Mouse (Mus musculus): ENCODE measurements around the gene Olfr56. TPM values are rescaled to one million over a fixed set of nuclear protein-coding genes. Genes with fewer than 3 reads are reported as not detected.
"Not testable (repeated sequence)": the region's sequence is repeated elsewhere in the genome, so short reads cannot be mapped to it uniquely, and the experiment has no call there.

The Olfr56 gene
- polyA plus RNA-seq, 1 experiment: 0.05 TPM

DNA sequence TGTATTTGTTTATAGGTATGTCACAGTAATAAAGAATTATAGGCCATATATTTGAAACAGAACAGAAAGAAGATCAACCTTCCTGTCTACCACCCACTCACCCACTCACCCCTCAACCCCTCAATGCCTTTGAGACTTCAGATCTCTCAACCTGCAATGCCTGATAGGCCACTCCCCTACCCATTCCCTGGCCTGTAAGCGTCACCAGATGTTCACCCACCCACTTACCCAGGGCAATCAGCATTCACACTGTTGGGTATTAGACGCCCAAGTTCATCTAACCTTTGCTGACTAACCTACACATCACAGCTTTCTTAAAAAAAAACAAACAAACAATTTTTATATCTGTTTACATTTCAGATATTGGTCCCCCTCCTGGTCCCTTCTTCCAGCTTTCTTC is 83.2 kb downstream of the Olfr56 start:
- not testable (repeated sequence) for H3K36me3 ChIP-seq (ENCODE audit: control insufficient read depth, insufficient read depth)

DNA sequence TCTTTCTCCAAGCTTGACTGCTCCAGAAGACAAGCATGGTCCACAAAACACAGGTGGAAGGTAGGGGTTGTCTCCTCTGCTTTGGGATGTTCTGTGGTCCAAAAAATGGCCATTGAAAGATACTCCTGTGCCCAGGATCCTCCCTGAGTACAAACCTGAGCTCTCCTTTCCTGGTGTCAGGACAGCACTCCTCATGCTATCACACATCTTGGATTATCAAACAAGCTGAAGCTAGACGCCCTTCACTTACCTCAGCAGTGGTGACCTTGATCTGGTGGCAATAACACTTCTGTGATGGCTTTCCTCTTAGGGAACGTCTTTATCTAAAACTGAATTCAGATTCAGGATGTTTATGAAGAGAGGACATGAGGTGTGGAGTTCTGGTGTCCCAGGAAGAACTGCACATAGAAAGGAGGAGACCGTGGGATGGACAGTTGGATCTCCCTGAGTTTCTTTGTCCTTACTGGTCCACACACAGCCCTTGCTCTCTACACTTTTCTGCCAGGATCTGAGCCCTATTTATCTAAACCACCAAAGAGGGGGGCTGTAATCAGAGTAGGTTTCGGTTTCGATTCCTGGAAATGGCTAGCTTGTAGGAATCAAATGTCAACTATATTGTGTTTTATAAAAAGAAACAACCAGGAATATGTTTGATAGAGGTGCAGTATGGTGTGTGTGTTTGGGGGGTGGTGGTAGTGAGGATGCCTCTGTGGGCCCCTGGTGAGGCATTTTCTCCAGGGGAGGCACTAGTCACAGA is 85.2 kb downstream of the Olfr56 start, which contains the start of gene Tgtp2:
Tgtp2 (minus strand) TSS at position 494 of the 757 bp plus-strand sequence.
- H3K79me2 ChIP-seq (ENCODE audit: control insufficient read depth, insufficient read depth); H3K27me3 ChIP-seq (ENCODE audit: control insufficient read depth, insufficient read depth, insufficient read length); H3ac ChIP-seq (ENCODE audit: control insufficient read depth, insufficient read length, low read depth); H3K79me3 ChIP-seq (ENCODE audit: low read depth); H3K4me3 ChIP-seq (ENCODE audit: insufficient read depth, poor library complexity, severe bottlenecking); H3K36me3 ChIP-seq (ENCODE audit: control insufficient read depth, insufficient read depth): not testable (repeated sequence)

More for the DNA sequence above, 83.2 kb downstream of the Olfr56 start:
- H3ac ChIP-seq (ENCODE audit: control insufficient read depth, insufficient read length, low read depth); H3K79me2 ChIP-seq (ENCODE audit: control insufficient read depth, insufficient read depth); H3K79me3 ChIP-seq (ENCODE audit: low read depth); H3K27me3 ChIP-seq (ENCODE audit: control insufficient read depth, insufficient read depth, insufficient read length); H3K4me3 ChIP-seq (ENCODE audit: insufficient read depth, poor library complexity, severe bottlenecking): not testable (repeated sequence)

DNA sequence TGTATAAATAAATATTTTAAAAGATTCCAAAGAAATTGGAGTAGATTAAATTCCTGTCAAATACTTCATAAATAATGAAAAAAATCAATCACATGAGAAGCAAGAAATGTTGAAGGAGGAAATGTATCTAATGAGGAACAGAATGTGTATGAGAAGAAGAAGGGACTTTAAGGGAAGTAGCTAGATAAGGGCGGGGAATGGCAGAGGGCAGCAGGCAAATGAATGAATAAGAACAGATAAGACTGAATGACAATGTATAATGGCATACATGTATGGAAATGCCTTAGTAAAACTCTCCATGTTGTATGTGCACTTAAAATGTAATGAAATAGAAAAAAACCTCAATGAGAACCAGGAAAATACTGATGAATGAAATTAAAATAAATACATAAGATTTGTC is 89.7 kb downstream of the Olfr56 start:
- no peak for TF ChIP-seq MYOD1 (IDR thresholded peaks at IDR 0.05; ENCODE audit: control insufficient read depth, insufficient read length, low read depth)
- no peaks in the 10 kb centered on the region for H3K79me2 ChIP-seq (ENCODE audit: control insufficient read depth, insufficient read depth)
- no peak overlapping the region for H3ac ChIP-seq (ENCODE audit: control insufficient read depth, insufficient read length, low read depth)
- H3K36me3 ChIP-seq (ENCODE audit: control insufficient read depth, insufficient read depth): no peaks in the 10 kb centered on the region
- no peaks in the 10 kb centered on the region for H3K27me3 ChIP-seq (ENCODE audit: control insufficient read depth, insufficient read depth, insufficient read length)
- no peaks in the 10 kb centered on the region for H3K79me3 ChIP-seq (ENCODE audit: low read depth)
- no peak overlapping the region for H3K4me3 ChIP-seq (ENCODE audit: insufficient read depth, poor library complexity, severe bottlenecking)

DNA sequence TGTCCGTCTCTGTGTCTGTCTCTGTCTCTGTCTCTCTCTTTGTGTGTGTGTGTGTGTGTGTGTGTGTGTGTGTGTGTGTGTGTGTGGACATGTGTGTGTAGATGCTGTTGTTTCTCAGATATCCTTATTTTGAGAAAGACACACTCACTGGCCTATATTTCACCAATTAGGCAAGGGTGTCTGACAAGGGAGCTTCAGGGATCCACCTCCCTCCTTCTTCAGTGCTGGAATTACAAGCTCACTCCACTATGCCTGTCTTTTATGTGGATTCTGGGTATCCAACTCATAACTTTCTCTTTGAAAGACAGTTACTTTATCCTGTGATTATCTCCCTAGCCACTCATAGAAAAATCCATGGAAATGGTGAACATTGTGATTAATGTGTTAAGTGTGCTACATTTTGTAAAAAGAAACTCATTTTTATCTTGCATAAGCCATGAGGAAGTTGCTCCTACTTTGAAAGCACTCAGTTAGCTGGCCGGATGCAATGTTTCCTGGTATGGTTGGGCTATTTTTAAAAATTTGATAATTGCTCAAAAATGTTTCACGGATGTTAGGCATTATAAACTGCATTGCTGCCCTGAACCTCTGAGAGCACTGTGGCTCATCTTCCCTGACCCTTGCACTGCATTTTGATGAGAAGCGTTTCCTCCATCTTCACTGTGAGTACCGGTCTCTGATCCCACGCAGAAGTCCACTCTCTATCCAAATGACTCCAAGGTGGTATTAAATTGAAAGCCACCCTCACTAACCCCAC is 97.5 kb downstream of the Olfr56 start, which contains the start of gene Ifi47:
Ifi47 (plus strand) TSS at position 587 of the 757 bp plus-strand sequence.
- H3ac ChIP-seq (ENCODE audit: control insufficient read depth, insufficient read length, low read depth); H3K27me3 ChIP-seq (ENCODE audit: control insufficient read depth, insufficient read depth, insufficient read length); H3K79me2 ChIP-seq (ENCODE audit: control insufficient read depth, insufficient read depth); H3K36me3 ChIP-seq (ENCODE audit: control insufficient read depth, insufficient read depth); H3K4me3 ChIP-seq (ENCODE audit: insufficient read depth, poor library complexity, severe bottlenecking); H3K79me3 ChIP-seq (ENCODE audit: low read depth): not testable (repeated sequence)

DNA sequence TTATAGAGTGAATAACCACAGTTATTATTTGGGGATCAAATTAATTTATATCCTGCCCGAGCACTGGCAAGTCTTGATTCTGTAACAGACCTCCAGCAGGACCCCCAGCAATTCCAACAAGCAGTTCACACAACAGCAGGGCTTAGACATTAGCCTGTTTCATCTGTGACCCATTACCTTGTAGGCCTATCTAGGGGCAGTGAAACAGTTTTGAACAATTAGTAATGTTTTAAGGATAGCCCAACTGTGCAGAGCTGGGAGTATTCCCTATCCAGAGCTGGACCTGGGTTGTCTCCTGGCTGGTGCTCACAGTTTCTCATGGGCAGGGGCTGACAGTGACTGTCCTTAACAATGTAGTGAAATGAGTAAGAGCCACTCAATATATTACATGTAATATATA is 98.3 kb downstream of the Olfr56 start:
- Histone ChIP-seq H3K79me2 (ENCODE audit: control insufficient read depth, insufficient read depth) (no peaks in the 10 kb centered on the region), H3ac (ENCODE audit: control insufficient read depth, insufficient read length, low read depth) (no peak overlapping the region), H3K36me3 (ENCODE audit: control insufficient read depth, insufficient read depth) (no peaks in the 10 kb centered on the region), H3K79me3 (ENCODE audit: low read depth) (no peaks in the 10 kb centered on the region), H3K27me3 (ENCODE audit: control insufficient read depth, insufficient read depth, insufficient read length) (no peaks in the 10 kb centered on the region), H3K4me3 (ENCODE audit: insufficient read depth, poor library complexity, severe bottlenecking) (no peak overlapping the region)
- TF ChIP-seq USF1 (IDR thresholded peaks at IDR 0.05; ENCODE audit: low read depth) (no peak), CEBPB (IDR thresholded peaks at IDR 0.05; ENCODE audit: low read depth) (no peak)

DNA sequence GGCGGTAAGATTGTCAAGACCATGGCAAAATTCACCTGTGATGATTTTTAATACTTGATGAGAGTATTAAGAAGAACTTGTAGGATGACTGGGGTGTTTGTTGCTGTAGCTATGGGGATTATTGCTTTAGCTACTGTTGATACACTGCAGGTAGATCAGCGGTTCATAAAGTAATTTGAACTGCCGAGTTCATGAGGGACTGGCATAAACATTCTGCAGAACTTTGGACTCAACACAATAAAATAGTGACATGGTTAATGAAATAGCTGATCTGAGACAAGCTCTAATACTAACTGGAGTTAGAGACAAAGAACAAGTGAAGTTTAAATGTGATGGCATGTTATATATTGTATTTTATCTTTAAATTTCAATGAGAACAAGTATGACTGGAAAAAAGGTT is 100.0 kb downstream of the Olfr56 start:
- TF ChIP-seq USF1 (IDR thresholded peaks at IDR 0.05; ENCODE audit: low read depth) (no peak), MYOG (IDR thresholded peaks at IDR 0.05; ENCODE audit: control insufficient read depth, extremely low read depth, insufficient read length) (no peak), CEBPB (IDR thresholded peaks at IDR 0.05; ENCODE audit: low read depth) (no peak), FOSL1 (IDR thresholded peaks at IDR 0.05; ENCODE audit: insufficient read depth, low read length, poor library complexity, severe bottlenecking) (no peak), CTCF (IDR thresholded peaks at IDR 0.05; ENCODE audit: control insufficient read depth, insufficient read depth, insufficient read length) (no peak), MYOD1 (IDR thresholded peaks at IDR 0.05; ENCODE audit: control insufficient read depth, insufficient read length, low read depth) (no peak), MAX (IDR thresholded peaks at IDR 0.05) (no peak)
- no peaks in the 10 kb centered on the region for H3K79me3 ChIP-seq (ENCODE audit: low read depth)

DNA sequence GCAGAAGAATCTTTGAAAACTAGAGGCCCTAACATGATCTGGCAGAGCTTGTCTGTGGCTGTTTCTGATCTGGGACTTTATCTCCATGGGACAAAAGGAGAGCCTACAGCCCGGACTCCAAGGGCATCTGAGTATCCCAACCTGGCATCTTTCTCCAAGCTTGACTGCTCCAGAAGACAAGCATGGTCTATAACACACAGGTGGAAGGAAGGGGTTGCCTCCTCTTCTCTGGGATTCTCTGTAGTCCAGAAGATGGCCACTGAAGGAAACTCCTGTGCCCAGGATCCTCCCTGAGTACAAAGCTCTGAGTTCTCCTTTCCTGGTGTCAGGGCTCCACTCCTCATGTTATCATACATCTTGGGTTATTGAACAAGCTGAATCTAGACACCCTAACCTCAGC is 101.9 kb downstream of the Olfr56 start:
- H3K27me3 ChIP-seq (ENCODE audit: control insufficient read depth, insufficient read depth, insufficient read length): no peaks in the 10 kb centered on the region
- no peak overlapping the region for H3ac ChIP-seq (ENCODE audit: control insufficient read depth, insufficient read length, low read depth)
- no peaks in the 10 kb centered on the region for H3K79me3 ChIP-seq (ENCODE audit: low read depth)
- no peaks in the 10 kb centered on the region for H3K79me2 ChIP-seq (ENCODE audit: control insufficient read depth, insufficient read depth)
- H3K4me3 ChIP-seq (ENCODE audit: insufficient read depth, poor library complexity, severe bottlenecking): no peak overlapping the region
- H3K36me3 ChIP-seq (ENCODE audit: control insufficient read depth, insufficient read depth): no peaks in the 10 kb centered on the region
- TF ChIP-seq MYOD1 (IDR thresholded peaks at IDR 0.05; ENCODE audit: control insufficient read depth, insufficient read length, low read depth) (no peak), MYOG (IDR thresholded peaks at IDR 0.05; ENCODE audit: control insufficient read depth, extremely low read depth, insufficient read length) (no peak), USF1 (IDR thresholded peaks at IDR 0.05; ENCODE audit: low read depth) (no peak), FOSL1 (IDR thresholded peaks at IDR 0.05; ENCODE audit: insufficient read depth, low read length, poor library complexity, severe bottlenecking) (no peak), CEBPB (IDR thresholded peaks at IDR 0.05; ENCODE audit: low read depth) (no peak), CTCF (IDR thresholded peaks at IDR 0.05; ENCODE audit: control insufficient read depth, insufficient read depth, insufficient read length) (no peak)

More for the DNA sequence above, 100.0 kb downstream of the Olfr56 start:
- H3K27me3 ChIP-seq (ENCODE audit: control insufficient read depth, insufficient read depth, insufficient read length): no peaks in the 10 kb centered on the region
- no peaks in the 10 kb centered on the region for H3K36me3 ChIP-seq (ENCODE audit: control insufficient read depth, insufficient read depth)
- no peak overlapping the region for H3K4me3 ChIP-seq (ENCODE audit: insufficient read depth, poor library complexity, severe bottlenecking)
- no peaks in the 10 kb centered on the region for H3K79me2 ChIP-seq (ENCODE audit: control insufficient read depth, insufficient read depth)
- no peak overlapping the region for H3ac ChIP-seq (ENCODE audit: control insufficient read depth, insufficient read length, low read depth)

Data from C2C12 (cell line).